Mouse (Mus musculus): ENCODE data around the gene Gm20834. TPM values are rescaled to one million over a fixed set of nuclear protein-coding genes. Genes with fewer than 3 reads are reported as not detected.

The Gm20834 gene
- not detected in 2 replicates for polyA plus RNA-seq (2012; rRNA removed; ENCODE audit: low replicate concordance)

GRCm38 (mm10) chrY:10324489-10324888 is at the start of gene Gm20834:
Gene Gm20834 (minus strand): TSS chrY:10324589.

Other genes with a start within 250 kb of the Gm20834 start
- gene Gm21310, start 177.4 kb downstream of the Gm20834 start, polyA plus RNA-seq (2012; rRNA removed; ENCODE audit: low replicate concordance), result not detected in 2 replicates
- gene Gm28510, start 88.1 kb upstream of the Gm20834 start, polyA plus RNA-seq (2012; rRNA removed; ENCODE audit: low replicate concordance), result not detected in 2 replicates
- not detected in 2 replicates for gene Gm20737, start 211.5 kb upstream of the Gm20834 start, polyA plus RNA-seq (2012; rRNA removed; ENCODE audit: low replicate concordance)
- not detected in 2 replicates for gene Gm21775, start 228.9 kb upstream of the Gm20834 start, polyA plus RNA-seq (2012; rRNA removed; ENCODE audit: low replicate concordance)